Mouse (Mus musculus) mouse trophoblast stem cell (cell line): ENCODE results near the gene Serping1.
"Not testable (repeated sequence)": the region's sequence is repeated elsewhere in the genome, so short reads cannot be mapped to it uniquely, and the experiment has no call there.

Experiments used
- in situ Hi-C, 2 experiments: fragments of 300-500 bp; cut with MseI, MboI; formaldehyde crosslinking; loops; 2 replicates in 1 of 2; 3 replicates in 1 of 2; pipeline ENCODE4 v1.15.1; 2025

Gene Serping1

DNA sequence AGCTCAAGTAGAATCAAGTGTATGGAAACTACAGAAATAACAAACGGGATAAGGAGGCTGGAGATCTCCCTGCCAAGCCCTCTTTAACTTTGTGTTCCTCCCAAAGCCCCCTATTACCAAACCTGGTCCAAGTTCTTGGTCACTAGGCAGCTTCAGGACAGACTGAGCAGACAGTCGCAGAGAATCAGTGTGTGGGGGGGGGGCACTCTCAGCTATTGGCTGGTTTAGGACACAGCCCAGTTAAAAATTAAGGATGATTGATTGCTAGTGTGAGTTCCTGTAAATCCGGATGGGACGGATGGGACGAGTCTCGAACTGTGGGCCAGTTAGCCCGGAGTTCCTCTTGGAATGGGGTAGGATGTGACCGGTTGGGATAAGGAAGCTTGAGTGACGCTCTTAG is at the start of gene Serping1:
Gene Serping1 (minus strand): TSS at position 204 of the 400 bp plus-strand sequence.
- in situ Hi-C loops = no loop called here

DNA sequence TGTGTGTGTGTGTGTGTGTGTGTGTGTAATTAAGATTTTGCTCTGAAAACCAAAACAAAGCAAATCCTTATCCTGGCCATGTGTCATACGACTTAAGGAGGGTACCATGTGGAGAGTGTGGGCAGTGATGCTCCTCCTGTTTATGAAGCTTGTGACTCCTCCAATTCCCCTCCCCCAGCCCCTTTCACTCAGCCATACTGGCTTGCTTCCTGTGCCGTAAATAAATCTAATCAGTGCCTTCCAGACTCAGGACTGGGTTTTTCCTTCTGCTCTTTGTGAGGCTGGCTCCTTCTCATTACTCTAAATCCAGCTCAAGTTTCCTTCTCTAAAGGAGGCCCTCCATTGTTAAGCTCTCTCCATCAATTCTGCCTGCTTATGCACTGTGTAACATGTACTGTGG is 48.0 kb upstream of the Serping1 start:
- in situ Hi-C loops = no loop called here

DNA sequence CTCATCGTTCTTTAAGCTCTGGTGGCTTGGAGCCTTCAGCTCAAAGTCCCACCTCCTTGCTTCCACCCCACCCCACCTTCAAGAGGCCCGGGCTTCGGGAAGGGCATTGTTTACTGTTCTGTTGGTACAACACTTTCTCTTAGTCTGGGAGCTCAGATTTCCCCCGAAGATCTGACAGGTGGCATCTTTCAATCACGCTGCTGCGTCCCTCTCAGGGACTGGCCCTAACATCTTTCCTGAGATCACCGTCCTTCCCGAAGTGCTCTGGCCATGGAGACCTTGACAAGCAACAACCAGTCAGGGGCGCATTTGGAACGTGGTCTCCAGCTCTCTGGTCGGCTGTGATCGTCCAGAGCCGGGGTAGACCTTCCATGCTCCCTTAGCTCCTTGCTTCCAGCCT is 47.3 kb upstream of the Serping1 start, which contains the start of gene Smtnl1:
Gene Smtnl1 (minus strand): TSS at position 101 of the 400 bp plus-strand sequence.
- in situ Hi-C loops = no loop called here

DNA sequence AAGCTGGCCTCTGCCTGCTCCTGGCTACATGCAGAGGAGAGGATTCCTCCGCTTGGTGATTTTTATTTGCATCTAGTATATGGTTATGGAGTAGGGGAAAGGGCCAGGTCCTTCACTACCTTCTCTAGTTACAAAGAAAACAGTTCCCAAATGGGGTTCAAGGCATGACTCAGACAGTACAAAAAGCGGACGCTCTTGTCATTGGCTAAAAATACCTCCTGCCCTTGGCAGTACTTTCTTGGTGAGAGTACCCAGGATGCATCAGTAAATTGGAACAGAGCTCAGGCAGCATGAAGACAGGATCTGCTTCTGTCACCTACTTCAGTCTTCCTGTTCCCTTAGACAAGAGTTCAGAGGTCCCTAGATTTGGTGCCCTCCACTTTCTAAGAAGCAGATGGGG is 44.6 kb upstream of the Serping1 start:
- in situ Hi-C loops = no loop called here

DNA sequence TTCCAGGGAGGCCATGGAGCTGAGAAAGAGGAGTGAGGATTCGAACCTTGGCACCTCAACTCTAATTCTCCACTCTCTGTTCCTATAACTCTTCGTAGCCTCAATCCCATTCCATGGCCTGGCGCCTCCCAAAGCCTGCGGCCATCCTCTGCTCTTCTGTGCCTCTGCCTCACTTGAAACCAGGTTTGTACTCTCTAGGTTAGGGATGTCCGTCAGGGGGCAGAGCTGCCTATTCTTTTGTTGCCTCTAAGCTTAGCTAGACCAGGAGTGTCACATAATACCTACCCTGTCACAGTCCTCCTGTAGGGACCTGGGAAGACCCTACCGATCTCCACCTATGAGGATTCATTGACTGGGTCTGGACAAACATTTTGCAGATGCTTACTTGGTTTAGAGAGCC is 37.4 kb upstream of the Serping1 start:
- in situ Hi-C loops = no loop called here

DNA sequence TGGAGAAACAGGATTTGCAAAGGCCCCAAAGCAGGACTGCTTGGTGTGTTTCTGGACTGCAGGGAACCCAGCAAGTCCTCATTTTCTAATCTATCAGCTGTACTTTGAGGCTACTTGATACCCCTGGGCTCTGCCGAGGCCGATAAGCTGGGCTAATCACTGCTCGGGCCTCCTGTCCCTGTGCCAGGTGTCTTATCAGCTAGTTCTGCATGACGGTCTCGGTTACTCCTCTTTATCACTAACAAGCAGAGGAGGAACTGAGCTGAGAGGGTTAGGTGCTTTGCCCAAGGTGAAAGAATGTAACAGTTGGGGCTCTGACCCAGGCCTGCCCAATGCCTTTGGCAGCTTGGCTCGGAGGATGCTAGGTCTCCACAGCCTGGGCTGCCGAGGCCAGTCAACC is 36.6 kb upstream of the Serping1 start:
- in situ Hi-C loops = no loop called here

DNA sequence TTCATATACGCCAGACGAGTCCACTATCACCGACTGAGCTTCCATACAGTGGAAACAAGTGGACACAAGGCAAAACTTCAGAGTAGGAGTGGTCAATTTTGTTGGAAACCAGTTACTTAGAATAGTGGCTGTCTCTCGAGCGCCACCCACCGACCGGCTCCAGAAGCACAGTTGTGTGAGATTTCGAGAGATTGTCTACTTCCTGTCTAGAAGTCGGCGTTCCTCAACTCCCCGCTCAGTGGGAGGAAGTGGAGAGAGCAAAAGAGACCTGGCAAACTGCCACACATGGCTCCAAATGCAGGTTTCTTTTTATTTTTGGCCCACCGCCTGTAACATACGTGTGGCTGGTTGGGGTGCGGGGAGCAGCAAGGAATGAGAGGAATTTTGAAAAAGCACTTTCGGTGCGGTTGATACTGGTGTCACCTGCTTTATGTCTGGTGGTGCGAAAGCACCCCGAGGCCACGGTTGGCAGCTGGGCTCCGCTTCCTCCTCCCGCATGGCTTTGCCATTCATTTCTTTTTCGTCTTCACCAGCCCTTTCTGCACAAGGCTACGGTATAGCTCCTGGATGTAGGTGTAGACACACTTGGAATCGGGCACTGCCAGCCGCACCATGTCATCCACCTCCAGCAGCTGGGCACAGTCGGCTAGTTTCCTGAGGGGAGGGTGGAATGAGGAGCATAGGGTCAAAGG is 35.8 kb upstream of the Serping1 start:
- in situ Hi-C loops = no loop called here

DNA sequence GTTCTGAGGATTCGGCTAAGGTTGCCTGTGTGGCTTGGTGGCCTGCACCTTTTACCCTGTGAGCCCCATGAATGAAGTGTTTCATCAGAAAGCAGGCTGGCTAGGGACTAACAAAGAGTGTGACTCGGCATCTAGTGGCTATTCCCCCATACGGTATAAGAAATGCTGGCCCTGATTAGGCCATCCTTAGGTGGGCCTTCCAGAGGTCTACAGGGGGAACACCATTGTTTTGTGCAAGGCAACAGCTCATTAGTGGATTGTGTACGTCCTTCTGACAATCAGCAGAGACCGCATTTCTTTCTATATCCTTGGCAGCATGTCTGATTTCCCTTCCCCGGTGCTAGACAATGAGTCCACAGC is 35.3 kb upstream of the Serping1 start:
- in situ Hi-C loops = no loop called here

DNA sequence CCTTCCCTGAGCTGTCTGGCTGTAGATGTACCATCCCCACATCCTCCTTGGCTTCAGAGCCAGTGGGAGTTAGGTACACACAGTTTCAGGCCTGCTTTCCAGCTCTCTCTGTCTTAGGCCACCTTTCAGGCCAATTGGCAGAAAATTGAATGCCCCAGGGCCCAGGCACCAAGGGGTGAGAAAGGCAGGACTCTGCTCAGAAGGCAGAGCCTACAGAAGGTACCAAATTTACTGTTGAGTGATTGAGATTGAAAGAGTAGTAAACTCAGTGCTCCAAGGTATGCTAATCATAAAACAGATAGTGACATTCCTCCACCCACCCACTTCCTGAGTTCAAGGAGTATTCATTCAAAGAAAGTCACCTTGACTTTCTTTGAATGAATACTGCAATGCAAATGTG is 34.1 kb upstream of the Serping1 start:
- in situ Hi-C loops = no loop called here

DNA sequence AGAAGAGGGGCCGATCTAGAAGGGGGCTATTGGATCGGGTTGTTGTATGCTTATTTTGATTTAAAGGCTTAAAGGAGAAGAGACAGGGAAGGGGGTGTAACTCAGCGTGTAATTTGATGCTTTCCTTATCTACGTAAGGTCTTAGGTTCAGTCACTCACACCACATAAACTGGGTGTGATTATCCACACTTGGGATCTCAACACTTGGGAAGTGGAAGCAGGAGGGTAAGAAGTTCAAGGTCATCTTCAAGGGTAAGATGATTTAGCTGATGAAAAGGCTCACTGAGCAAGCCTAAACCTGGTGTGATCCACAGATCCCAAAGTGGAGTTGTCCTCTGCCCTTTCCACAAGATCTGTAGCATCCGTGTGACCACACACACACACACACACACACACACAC is 31.3 kb upstream of the Serping1 start:
- in situ Hi-C loops = no loop called here

DNA sequence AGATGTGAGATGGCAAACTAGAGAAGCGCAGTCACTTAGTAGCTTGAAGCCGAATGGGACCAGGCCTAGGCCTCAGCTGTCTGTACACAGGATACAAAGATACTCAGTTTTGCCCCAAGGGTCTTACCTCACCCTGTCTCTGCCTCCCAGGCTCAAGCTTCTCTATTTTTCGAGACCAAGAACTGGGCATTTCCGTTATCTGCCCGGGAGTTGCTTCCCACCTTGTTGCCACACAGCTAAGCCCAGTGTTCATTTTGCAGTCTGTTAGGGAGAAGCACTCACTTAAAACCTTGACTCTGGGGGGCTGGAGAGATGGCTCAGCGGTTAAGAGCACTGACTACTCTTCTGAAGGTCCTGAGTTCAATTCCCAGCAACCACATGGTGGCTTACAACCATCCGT is 28.7 kb upstream of the Serping1 start:
- in situ Hi-C loops = no loop called here

DNA sequence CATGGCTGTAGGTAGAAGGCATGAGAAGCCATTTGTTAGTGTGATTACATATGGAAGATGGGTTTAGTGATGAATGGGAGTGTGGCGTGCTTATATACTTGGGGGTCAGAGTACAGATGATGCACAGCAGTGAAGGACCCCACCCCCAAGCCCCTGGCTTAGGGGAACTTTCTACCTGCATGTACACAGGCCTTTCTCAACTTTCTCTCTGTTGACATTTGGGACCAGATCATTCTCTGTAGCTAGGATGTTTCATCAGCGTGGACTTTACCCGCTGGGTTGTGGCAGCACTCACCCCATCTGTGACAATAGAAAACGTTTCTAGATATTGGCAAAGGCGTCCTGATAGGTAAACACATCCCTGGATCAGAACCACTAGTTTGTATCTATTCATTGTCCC is 26.0 kb upstream of the Serping1 start:
- in situ Hi-C loops = not testable (repeated sequence)

DNA sequence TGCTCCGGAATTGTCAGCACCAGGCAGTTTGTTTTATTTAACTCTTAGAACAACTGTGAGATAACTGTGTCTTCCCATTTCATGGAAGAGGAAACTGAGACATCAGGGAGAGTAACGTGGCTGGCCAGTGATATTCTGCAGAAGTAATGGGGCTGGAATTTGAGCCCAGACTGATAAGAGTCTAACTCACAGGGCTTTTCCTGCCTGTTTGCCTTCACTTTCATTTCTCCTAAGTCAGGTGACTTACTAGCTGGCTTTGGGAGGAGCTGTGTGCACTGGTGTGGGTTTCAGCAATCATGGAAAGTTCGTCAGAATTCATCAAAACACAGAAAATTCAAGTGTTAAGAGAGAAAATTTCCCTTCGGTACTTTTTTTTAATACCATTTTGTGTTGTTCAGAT is 25.1 kb upstream of the Serping1 start:
- in situ Hi-C loops = no loop called here

DNA sequence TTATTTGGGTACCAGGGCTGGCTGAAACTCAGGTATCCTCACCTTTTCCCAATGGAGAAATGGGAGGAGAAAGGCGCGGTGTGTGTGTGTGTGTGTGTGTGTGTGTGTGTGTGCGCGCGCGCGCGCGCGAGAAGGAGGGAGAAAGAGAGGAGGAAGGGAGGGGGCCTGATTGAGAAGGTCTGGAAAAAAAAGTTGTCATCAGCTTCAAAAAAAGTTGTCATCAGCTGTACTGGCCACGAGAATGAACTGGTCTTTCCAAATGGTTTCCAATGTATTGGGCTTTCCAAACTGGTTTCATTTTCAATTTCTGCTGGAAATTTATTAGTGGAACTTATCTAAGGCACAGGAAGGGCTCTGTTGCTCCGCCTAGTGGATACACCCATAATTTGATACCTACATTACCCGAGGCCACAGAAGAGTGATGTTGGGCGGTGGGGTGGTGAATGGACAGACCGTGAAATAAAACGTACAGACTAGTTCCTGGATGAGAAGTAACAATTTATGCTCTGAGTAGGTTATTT is 23.9 kb upstream of the Serping1 start:
- in situ Hi-C loops = no loop called here

DNA sequence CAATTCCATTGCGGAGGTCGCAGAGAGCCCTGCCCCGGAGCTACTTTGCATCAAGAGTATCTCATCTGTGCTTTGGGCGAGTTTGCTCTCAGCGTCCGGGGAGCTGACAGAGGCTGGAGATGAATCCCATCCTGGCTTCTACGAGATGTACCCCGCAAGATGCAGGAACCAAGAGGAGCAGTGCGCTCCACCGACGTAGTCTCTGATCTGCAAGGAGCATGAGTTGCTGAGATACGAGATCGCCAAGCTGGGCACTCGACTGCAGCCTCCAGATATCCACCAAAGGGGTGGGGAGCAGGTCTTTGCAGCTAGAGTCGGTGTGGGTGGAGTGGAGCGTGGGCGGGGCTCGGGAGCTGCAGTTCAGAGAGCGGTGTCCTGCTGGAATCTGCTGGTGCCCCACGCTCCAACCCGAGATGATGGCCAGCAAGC is 23.3 kb upstream of the Serping1 start, which contains the start of gene Ube2l6:
Gene Ube2l6 (plus strand): TSS at position 336 of the 429 bp plus-strand sequence.
- in situ Hi-C loops = no loop called here

DNA sequence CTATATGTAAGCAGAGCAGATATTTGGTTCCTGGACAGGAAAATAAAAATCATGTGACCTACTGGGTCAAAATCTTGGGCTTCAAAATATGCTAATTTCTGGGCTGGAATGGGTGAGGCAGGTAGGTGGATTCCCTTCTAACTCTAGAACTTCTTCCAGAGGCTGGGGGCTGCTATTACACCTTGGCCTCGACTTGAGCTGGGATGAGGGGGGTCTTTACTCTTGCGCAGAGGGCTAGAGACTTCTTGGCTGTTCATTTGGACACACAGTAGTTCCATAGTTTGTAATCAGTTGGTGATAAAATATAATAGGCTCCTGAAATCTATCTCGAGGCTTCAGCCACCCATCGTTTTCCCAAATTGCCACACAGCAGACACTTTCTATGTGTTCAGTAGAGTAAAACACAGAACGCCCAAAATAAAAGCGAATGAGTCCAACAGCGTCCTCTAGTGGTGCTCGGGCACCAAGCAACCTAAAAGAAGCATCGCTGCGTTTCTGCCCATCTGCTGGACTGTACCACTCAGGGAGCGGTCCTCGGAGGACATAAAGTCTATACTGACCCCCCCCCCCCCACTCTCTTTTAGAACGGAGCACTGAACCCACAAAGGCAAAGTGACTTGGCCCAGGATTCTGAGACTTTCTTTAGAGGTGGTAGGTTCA is 22.7 kb upstream of the Serping1 start:
- in situ Hi-C loops = no loop called here

DNA sequence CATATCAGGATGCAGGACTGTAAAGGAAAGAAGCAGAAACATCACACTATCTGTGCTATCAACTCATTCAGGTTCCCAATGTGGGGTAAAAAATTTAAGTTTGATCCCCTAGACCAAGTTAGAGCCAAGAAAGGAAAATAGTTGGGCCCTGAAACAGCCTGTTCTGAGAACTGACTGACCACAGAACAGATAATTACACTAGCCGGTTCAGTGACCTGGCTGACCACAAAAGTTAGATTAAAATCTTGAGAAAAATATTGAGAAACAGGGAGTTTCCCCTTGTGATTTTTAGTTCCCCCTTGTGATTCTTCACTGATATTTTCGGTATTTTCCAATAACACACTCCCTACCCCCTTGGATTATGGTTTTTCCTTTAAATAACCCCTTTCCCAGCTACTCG is 18.6 kb upstream of the Serping1 start:
- in situ Hi-C loops = no loop called here

DNA sequence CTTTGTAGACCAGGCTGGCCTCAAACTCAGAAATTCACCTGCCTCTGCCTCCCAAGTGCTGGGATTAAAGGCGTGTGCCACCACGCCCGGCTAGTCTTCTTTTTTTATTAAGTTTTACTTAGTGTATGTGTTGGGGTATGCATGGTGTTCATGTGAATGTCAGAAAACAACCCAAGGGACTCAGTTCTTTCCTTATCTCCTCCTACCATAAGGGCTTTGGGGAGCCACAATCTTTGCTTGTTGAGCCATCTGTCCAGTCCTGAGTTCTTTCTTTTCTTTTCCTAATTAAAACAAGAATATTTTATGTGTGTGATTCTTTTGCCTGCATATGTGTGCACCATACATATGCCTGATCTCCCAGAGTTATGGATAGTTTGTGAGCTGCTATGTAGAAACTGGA is 17.9 kb upstream of the Serping1 start:
- in situ Hi-C loops = no loop called here

DNA sequence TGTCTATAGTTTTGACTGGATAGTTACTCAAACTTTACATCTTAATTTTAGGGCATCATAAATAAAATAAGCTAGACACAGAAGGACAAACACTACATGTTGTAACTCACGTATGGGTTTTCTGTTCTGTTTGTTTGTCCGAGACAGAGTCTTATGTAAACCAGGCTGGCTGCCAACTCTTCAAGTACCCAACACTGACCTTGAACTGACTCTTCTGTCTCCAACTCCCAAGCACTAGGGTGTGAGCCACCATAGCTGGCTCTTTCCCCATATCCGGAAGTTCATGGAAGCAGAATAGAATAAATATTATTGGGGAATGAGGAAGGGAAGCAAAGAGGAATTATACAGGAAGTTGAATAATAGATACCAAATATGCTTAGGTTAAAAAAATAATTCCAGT is 17.3 kb upstream of the Serping1 start:
- in situ Hi-C loops = no loop called here

DNA sequence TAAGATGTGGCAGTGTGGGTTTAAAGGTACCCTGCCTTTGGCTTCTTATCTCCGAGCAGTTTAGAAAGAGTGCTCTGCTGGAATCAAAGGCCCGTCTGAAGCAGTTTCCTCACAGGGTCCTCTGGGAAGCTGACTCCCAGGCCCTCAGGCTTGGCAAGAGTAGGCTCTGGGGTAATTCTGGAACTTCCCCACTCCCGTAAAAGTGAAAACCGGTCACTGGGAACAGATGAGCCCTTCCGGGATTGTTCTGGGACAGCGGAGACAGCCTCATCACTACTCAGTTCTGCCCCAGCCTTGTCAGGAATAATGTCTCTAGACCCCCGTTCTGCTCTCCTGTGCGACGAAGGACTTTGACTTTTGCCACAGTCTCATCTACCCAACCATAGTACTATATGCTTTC is 15.2 kb upstream of the Serping1 start:
- in situ Hi-C loops = no loop called here

DNA sequence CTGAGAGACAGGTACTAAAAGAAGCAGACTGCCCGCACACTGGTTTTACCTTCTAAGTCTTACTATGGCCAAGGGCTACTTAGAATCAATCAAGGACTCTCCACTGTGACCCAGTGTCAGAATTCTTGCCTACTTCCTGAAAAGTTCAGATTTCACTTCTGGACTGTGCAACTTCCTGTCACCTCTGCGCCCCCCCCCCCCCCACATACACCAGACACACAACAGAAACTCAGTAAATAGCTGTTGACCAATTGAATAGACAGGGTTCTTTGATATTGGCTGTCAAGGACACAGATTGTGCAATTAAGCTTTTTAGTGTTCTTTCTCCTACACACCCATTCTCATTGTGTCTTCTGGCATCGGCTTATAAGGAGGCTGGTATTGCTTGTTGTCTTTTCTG is 13.1 kb upstream of the Serping1 start:
- in situ Hi-C loops = no loop called here

DNA sequence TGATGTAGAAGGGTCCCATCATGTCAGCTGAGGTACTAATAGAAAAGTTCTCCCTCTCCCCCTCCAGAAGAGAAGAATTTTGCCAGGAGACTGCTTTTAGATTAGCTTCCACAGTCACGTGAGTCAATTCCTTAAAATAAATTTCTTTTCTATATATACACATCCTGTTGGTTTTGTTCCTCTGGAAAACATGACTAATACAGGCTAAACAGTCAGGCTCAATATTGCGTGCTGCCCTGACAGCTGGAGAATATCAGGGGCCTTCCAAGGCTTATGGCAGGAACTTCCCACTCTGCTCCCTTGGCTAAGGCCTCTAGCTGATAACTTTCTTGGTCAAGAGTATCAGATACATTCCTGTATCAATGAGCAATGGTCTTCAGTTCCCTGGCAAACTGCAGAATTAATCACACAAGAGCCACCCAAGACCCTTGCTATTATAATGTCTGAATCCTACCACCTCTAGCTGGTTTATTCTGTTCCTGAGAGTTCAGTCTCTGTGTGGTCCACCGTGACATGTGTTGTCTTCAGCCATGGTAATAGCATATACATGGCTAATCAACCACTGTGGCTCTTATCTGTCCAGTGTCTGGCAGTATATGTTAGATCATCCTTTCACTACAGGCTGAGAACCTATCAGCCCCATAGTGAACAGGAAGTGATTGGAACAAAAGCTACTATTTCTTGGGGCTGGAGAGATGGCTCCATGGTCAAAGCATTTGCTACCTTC is 8.8 kb upstream of the Serping1 start:
- in situ Hi-C loops = no loop called here

DNA sequence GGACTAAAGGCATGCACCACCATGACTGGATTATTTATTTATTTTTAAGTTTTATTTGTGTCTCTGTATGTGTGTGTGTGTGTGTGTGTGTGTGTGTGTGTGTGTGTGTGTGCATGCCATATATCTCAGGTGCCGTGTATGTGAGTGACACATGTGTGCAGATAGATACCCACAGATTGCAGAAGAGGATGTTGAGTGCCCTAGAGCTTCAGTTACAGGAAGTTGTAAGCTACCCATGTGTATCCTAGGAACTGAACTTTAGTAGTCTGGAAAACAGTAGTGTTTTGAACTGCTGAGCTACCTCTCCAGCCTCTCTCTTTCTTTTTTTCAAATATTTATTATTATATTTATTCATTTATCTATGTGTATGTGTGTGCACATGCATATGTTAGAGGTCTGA is 8.1 kb upstream of the Serping1 start:
- in situ Hi-C loops = no loop called here
